Mouse (Mus musculus) liver, embryonic 11.5 days (tissue): Measurements from ENCODE around the gene Rrp9. TPM values are rescaled to one million over a fixed set of nuclear protein-coding genes. Genes with fewer than 3 reads are reported as not detected.

Experiments
- ATAC-seq: fragments of 200-750 bp; cut with Nextera tagmentation; replicated peaks from 2 replicates; pipeline ENCODE4 v1.8.0; 2017; ENCODE audit warnings: moderate number of reproducible peaks, mild to moderate bottlenecking, moderate TSS enrichment, moderate library complexity; ENCODE audit not compliant: low FRiP score
- DNase-seq: peaks from one replicate; pipeline ENCODE4 v3.0.0-alpha.2; 2017; ENCODE audit warnings: low spot score
- H3K27ac ChIP-seq: fragments of 300-500 bp; sonication (generic); 2 replicates; pipeline ENCODE4 v1.5.1; 2014; ENCODE audit warnings: mild to moderate bottlenecking, low read depth, low read length, control low read depth
- H3K27me3 ChIP-seq: fragments of 300-500 bp; sonication (generic); replicated peaks from 2 replicates; pipeline ENCODE4 v1.6.1; 2014; ENCODE audit warnings: low read length, mixed read lengths; ENCODE audit not compliant: control insufficient read depth, insufficient read depth
- H3K36me3 ChIP-seq: fragments of 300-500 bp; sonication (generic); 2 replicates; pipeline ENCODE4 v1.6.1; 2014; ENCODE audit warnings: mild to moderate bottlenecking, low read length, moderate library complexity, mixed read lengths; ENCODE audit not compliant: control insufficient read depth, insufficient read depth
- H3K4me1 ChIP-seq: fragments of 300-500 bp; sonication (generic); replicated peaks from 2 replicates; pipeline ENCODE4 v1.6.1; 2014; ENCODE audit warnings: low read length, mixed read lengths; ENCODE audit not compliant: control insufficient read depth, insufficient read depth
- H3K4me2 ChIP-seq: fragments of 300-500 bp; sonication (generic); 2 replicates; pipeline ENCODE4 v1.6.1; 2014; ENCODE audit warnings: mild to moderate bottlenecking, control low read depth, moderate library complexity
- H3K4me3 ChIP-seq: fragments of 300-500 bp; sonication (generic); 2 replicates; pipeline ENCODE4 v1.5.1; 2014; ENCODE audit warnings: low read depth, low read length, control low read depth
- H3K9ac ChIP-seq: fragments of 300-500 bp; sonication (generic); 2 replicates; pipeline ENCODE4 v1.6.1; 2014; ENCODE audit warnings: low read depth, low read length, control low read depth
- H3K9me3 ChIP-seq: fragments of 300-500 bp; sonication (generic); 2 replicates; pipeline ENCODE4 v1.6.1; 2016; ENCODE audit warnings: low read length, inconsistent platforms, mixed read lengths; ENCODE audit not compliant: control insufficient read depth
- WGBS: fragments of 180-500 bp; shearing (Covaris S2); extraction: QIAGEN DNeasy Blood & Tissue Kit; methylation state at CpG from one replicate; pipeline ENCODE4 v1.1.7; 2014; 5-methylcytosine and 5-hydroxymethylcytosine counted together
- polyA plus RNA-seq: library from polyadenylated mRNA; unstranded; fragments of >200 nt; fragmentation: Nextera tagmentation; extraction: Ambion mirVana; gene quantifications from 2 replicates; pipeline ENCODE4 v1.2.1, GENCODE M21; 2014

Rrp9 gene
- polyA plus RNA-seq, 1 experiment from 2014 or later = 92.8 TPM

- WGBS = 78% methylated on average over 6 of the region's 6 CpGs
- peaks cover 29% of the 10 kb centered on the region for H3K27me3 ChIP-seq
- H3K9ac ChIP-seq = no peak overlapping the region
- no peak overlapping the region for H3K27ac ChIP-seq
- no peak for DNase-seq
- peaks cover 7% of the 10 kb centered on the region for H3K4me1 ChIP-seq
- no peaks in the 10 kb centered on the region for H3K9me3 ChIP-seq
- no peak for ATAC-seq
- H3K36me3 ChIP-seq = 0 out of 2 replicates have a peak, but pooled peaks cover 8% of the 10 kb centered on the region
- H3K4me3 ChIP-seq = no peak overlapping the region
- no peak overlapping the region for H3K4me2 ChIP-seq
Observed at GRCm38 (mm10) chr9:106466721-106467120, 9.0 kb upstream of the Rrp9 start.

GRCm38 (mm10) chr9:106467746-106468145 lies 8.0 kb upstream of the Rrp9 start:
- no peak overlapping the region for H3K27ac ChIP-seq
- peaks cover 7% of the 10 kb centered on the region for H3K4me1 ChIP-seq
- ATAC-seq (no peak), DNase-seq (no peak)
- peaks cover 29% of the 10 kb centered on the region for H3K27me3 ChIP-seq
- no peak overlapping the region for H3K9ac ChIP-seq
- H3K4me2 ChIP-seq = no peak overlapping the region
- H3K4me3 ChIP-seq = no peak overlapping the region
- no peaks in the 10 kb centered on the region for H3K9me3 ChIP-seq
- 86% methylated on average over 7 of the region's 7 CpGs for WGBS
- 0 out of 2 replicates have a peak, but pooled peaks cover 3% of the 10 kb centered on the region for H3K36me3 ChIP-seq

GRCm38 (mm10) chr9:106469317-106469716 lies 6.4 kb upstream of the Rrp9 start:
- Histone ChIP-seq H3K27me3 (peaks cover 19% of the 10 kb centered on the region), H3K9me3 (no peaks in the 10 kb centered on the region), H3K4me1 (peaks cover 12% of the 10 kb centered on the region), H3K4me2 (no peak overlapping the region), H3K27ac (no peak overlapping the region), H3K36me3 (no peaks in the 10 kb centered on the region), H3K9ac (no peak overlapping the region), H3K4me3 (no peak overlapping the region)
- no peak for ATAC-seq
- WGBS = 51% methylated on average over 6 of the region's 6 CpGs
- DNase-seq = no peak

- H3K27ac ChIP-seq = no peak overlapping the region
- ATAC-seq = no peak
- H3K9ac ChIP-seq = no peak overlapping the region
- H3K4me3 ChIP-seq = no peak overlapping the region
- H3K27me3 ChIP-seq = peaks cover 15% of the 10 kb centered on the region
- H3K9me3 ChIP-seq = no peaks in the 10 kb centered on the region
- H3K4me2 ChIP-seq = no peak overlapping the region
- H3K36me3 ChIP-seq = no peaks in the 10 kb centered on the region
- no peak for DNase-seq
- H3K4me1 ChIP-seq = peaks cover 12% of the 10 kb centered on the region
- 55% methylated on average over 9 of the region's 9 CpGs for WGBS
Observed at GRCm38 (mm10) chr9:106469776-106470175, 6.0 kb upstream of the Rrp9 start.

GRCm38 (mm10) chr9:106470991-106471750 lies 4.6 kb upstream of the Rrp9 start:
- H3K9me3 ChIP-seq = no peaks in the 10 kb centered on the region
- H3K4me3 ChIP-seq = no peak overlapping the region
- peak overlapping the region; percentile 37 for H3K4me2 ChIP-seq
- no peak for DNase-seq
- 66% methylated on average over 14 of the region's 14 CpGs for WGBS
- H3K27me3 ChIP-seq = peaks cover under 1% of the 10 kb centered on the region; the same call in 1 of the 2 replicates
- no peak overlapping the region for H3K27ac ChIP-seq
- H3K36me3 ChIP-seq = no peaks in the 10 kb centered on the region
- peaks cover 20% of the 10 kb centered on the region for H3K4me1 ChIP-seq
- H3K9ac ChIP-seq = no peak overlapping the region
- ATAC-seq = no peak

GRCm38 (mm10) chr9:106471892-106472291 lies 3.9 kb upstream of the Rrp9 start:
- Histone ChIP-seq H3K36me3 (no peaks in the 10 kb centered on the region), H3K9ac (no peak overlapping the region), H3K4me1 (peaks cover 23% of the 10 kb centered on the region), H3K27me3 (no peaks in the 10 kb centered on the region), H3K4me2 (peak overlapping the region; percentile 37), H3K27ac (no peak overlapping the region), H3K9me3 (no peaks in the 10 kb centered on the region), H3K4me3 (no peak overlapping the region)
- no peak for ATAC-seq
- DNase-seq = no peak
- WGBS = 35% methylated on average over 5 of the region's 5 CpGs

- peaks cover 23% of the 10 kb centered on the region for H3K4me1 ChIP-seq
- no peak overlapping the region for H3K4me2 ChIP-seq
- H3K36me3 ChIP-seq = no peaks in the 10 kb centered on the region
- no peak overlapping the region; the same call in 1 of the 2 replicates for H3K27ac ChIP-seq
- DNase-seq = no peak
- H3K9ac ChIP-seq = no peak overlapping the region
- H3K9me3 ChIP-seq = no peaks in the 10 kb centered on the region
- WGBS = 65% methylated on average over 4 of the region's 4 CpGs
- no peak overlapping the region for H3K4me3 ChIP-seq
- ATAC-seq = no peak
- no peaks in the 10 kb centered on the region for H3K27me3 ChIP-seq
Observed at GRCm38 (mm10) chr9:106472321-106472720, 3.4 kb upstream of the Rrp9 start.

- no peak overlapping the region for H3K9ac ChIP-seq
- H3K27ac ChIP-seq = no peak overlapping the region
- ATAC-seq (no peak), DNase-seq (no peak)
- no peaks in the 10 kb centered on the region for H3K27me3 ChIP-seq
- peaks cover 27% of the 10 kb centered on the region for H3K4me1 ChIP-seq
- no peaks in the 10 kb centered on the region for H3K36me3 ChIP-seq
- no peak overlapping the region for H3K4me2 ChIP-seq
- 86% methylated on average over 16 of the region's 16 CpGs for WGBS
- H3K9me3 ChIP-seq = no peaks in the 10 kb centered on the region
- H3K4me3 ChIP-seq = no peak overlapping the region
Observed at GRCm38 (mm10) chr9:106473081-106473752, 2.5 kb upstream of the Rrp9 start.

GRCm38 (mm10) chr9:106473753-106474105 lies 2.0 kb upstream of the Rrp9 start:
- Histone ChIP-seq H3K4me1 (peaks cover 29% of the 10 kb centered on the region), H3K4me3 (no peak overlapping the region), H3K4me2 (no peak overlapping the region), H3K27ac (no peak overlapping the region), H3K9ac (no peak overlapping the region), H3K27me3 (no peaks in the 10 kb centered on the region), H3K36me3 (no peaks in the 10 kb centered on the region), H3K9me3 (no peaks in the 10 kb centered on the region)
- WGBS = 51% methylated on average over 5 of the region's 5 CpGs
- ATAC-seq (no peak), DNase-seq (no peak)
